Mouse (Mus musculus): Measurements from ENCODE around the gene Agmat.

DNA sequence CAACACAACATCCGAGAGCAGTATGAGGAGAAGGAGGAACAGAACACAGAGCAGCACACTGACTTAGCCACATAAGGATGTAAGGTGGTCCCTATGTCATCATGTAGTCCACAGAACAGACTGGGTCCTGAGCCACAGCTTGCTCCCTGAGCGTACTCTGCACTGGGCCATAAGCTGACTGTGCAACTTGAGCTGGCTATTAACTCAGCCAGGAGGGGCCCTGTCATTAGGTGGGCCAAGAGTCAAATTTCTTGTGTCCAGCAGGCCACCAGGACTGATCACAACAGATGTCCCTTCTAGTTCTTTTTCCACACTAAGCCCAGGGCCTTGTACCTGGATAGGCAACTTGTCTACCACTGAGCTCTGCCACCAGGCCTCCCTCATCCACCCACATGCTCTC lies 31.4 kb upstream of the Agmat start:
- TF ChIP-seq POLR2A (IDR thresholded peaks at IDR 0.05; ENCODE audit: borderline replicate concordance, extremely low read depth, low read depth, low read length), result no peak
- no peak for TF ChIP-seq CTCF (IDR thresholded peaks at IDR 0.05; ENCODE audit: insufficient read depth, low read length)
